Mouse (Mus musculus) embryonic stem cell, embryonic (primary cell): Measurements from ENCODE around the gene Cpeb3.

Experiments used
- CTCF ChIA-PET, 4 experiments: fragments of 300-600 bp in 2 of 4; fragments of 350-600 bp in 2 of 4; sonication (Branson Sonifier 250); formaldehyde crosslinking; loops; one replicate each; lab custom pipeline; 2022; ENCODE audit warnings: inconsistent platforms in 2 of 4; lab: Charles Lee
- POLR2A ChIA-PET, 4 experiments: fragments of 300-600 bp in 2 of 4; fragments of 350-600 bp in 2 of 4; sonication (Branson Sonifier 250); formaldehyde crosslinking; loops; one replicate each; lab custom pipeline; 2022; ENCODE audit warnings: antibody characterized with exemption in 4 of 4, inconsistent platforms in 1 of 4; lab: Charles Lee

Cpeb3 gene

DNA sequence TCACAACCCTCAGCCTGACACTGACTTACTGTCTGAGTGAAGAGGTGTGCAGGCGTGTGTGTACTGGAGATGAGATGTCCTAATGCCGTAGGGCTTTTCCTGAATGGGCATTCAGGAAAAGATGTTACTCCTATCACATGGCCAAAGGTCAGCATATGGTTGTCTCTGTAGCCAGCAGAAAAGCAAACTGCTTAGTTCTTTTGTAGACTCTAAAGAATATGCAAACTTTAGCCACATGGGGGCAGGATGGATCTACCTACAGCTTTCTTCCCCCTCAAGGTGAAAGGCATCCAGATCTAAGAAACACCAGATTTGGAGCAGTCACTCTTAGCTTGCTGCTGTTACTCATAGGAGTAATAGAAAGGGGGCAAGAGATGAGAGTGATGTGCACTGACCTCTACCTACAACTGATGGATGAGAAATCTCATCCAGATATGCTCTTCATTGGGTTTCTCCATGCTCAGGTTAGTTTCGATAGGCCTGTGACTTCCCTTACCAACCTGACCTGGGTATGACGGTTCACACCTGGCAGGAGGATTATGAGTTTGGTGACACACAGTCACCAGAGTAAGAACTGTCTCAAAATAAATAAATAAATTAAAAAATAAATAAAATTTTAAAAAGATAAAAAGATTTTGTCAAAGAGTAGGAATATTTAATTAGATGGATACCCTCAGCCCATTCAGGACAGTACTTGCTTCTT lies 157.6 kb downstream of the Cpeb3 start:
- ChIA-PET POLR2A (interaction anchor here in 3 of 4 experiments (0.6 to 1.5 kb wide), 4 partner anchors 9 to 213 kb away, joined by 3 to 4 read pairs (median 4); no protein-coding TSS in a partner anchor), CTCF (interaction anchor here in 3 of 4 experiments (0.6 to 2.0 kb wide), 10 partner anchors 9 to 492 kb away, joined by 3 to 8 read pairs (median 4); partner anchors contain the start of gene Cpeb3 (in 1 of the 3))

DNA sequence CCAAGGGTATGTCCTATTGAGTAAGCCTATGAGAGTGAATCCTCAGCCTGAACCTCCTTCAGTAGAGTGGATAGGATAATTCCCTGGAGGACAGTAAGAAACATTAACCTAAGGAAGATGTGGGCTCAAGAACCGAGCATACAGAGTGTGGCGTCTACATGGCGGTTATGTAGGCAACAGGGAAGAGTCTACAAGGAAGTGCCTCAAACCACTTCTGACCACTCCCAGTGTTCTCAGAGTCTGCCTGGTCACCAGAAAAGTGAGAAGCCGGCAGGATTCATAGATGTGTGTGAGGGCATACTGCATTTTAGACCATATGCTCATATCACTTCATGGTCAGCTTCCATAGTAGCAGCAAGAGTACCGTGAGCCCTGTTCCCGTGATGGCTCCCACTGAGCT lies 159.9 kb downstream of the Cpeb3 start:
- CTCF ChIA-PET, result no interaction called here
- POLR2A ChIA-PET, result no interaction called here

DNA sequence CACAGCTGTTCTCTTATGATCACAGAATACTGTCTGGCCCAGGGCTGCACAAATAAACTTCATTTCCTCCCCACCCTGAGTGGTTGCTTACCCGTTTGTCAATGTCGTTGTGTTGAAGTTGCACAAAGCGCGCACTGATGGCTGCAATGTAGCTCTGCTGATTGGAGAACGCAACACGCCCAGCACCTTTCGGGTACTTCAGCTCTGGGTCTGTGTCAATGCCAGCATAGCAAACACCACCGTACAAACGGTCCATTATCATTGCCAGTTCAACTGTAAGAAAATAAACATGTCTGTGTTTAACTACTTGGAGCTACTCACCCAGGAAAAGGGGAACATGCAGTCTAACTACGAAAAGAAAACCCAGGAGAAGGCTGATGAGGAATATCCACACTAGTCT lies 164.0 kb downstream of the Cpeb3 start:
- POLR2A ChIA-PET, result no interaction called here
- CTCF ChIA-PET, result no interaction called here

DNA sequence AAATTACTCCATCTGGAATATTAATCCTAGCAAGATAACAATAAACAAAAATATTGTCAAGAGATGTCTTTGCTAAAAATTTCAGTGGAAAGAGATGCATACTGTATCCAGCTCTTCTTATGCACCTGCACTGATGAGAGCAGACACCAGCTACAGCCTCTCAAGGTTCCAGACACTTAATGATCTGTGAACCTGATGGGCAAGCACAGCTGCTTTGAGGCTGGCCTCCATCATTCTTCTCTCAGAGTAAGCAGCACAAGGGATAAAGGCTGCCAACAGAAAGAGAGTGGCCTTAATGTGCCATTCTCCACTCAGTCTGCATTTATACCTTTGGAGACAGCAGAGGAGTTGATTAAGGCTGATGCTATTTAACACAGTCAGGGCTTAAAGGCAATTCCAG lies 167.5 kb downstream of the Cpeb3 start:
- CTCF ChIA-PET, result no interaction called here
- POLR2A ChIA-PET, result no interaction called here

DNA sequence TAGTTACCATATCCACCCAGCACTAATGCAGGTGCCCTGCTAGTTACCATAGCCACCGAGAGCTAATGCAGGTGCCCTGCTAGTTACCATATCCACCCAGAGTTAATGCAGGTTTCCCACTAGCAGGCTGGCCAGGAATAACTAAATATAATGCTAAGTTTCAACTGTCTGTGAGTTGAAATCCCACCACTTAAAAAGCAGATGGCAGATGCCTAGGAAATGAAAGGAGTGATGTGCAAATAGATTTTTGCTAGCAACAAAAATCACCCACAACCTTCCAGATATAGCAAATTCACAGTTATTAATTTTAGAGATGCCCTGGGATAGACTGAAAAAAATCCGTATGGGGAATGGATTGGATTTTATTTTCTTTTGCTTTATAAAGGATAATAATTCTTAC lies 176.0 kb downstream of the Cpeb3 start:
- ChIA-PET POLR2A (no interaction called here), CTCF (interaction anchor here in 1 of 4 experiments (0.7 kb wide), 1 partner anchor 12 kb away, joined by 3 read pairs; no protein-coding TSS in a partner anchor)

DNA sequence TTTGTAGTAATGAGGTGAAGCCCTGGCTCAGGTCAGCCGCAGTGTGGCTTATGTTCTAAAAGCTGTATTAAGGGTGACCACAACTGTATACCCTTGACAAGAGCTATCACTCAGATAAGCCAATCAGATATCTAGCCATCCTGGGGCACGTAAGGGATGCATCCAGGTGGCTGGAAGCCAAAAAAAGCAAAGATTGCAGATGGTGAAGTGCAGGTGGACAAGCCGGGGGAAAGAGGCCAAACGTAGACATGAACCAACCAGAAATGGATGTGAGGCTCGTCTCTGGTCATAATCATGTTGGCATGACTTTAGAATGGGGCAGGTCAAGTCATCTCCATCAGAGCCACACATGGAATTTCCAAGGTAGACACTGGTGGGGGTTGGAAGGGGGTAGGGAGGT lies 177.0 kb downstream of the Cpeb3 start:
- ChIA-PET CTCF (no interaction called here), POLR2A (no interaction called here)

DNA sequence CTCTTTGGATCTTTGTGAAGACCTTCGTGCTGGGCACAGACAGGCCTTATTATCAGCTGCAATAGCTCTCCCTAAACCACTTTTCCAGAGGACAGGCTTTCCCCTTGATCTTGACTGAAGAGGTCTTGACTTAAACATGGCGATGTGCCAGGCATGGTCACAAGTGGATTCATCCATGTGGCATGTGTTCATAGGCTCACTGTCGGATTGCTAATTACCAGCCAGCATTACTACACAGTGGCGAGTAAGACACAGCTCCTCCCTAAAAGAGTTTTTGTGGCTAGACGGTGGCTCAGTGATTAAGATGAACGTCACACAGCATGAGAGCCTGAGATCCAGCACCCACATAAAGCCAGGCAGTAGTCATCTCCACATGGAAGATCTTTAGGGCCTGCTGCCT lies 178.6 kb downstream of the Cpeb3 start:
- POLR2A ChIA-PET, result interaction anchor here in 1 of 4 experiments (0.8 kb wide), 1 partner anchor 27 kb away, joined by 3 read pairs; no protein-coding TSS in a partner anchor
- CTCF ChIA-PET, result no interaction called here

DNA sequence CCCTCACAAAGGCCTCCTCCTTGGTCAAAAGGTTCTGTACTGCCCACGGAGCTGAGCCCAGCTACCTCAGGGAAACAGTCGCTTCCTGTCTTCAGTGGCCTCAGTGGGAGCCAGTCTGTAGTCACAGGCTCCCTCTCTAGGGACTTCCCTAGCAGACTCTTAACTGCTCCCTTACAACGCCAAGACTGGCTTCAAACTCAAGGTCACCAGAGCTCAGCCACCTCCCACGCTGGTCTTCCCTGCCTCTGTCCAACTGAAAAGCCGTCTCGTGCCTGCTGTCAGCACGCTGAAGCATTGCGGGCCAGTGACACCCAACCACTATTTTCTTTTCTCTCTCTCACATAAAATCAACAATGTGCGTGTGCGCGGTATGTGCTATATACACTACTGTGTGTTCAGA lies 182.0 kb downstream of the Cpeb3 start:
- ChIA-PET CTCF (no interaction called here), POLR2A (interaction anchor here in 3 of 4 experiments (0.5 to 1.5 kb wide), 3 partner anchors 40 to 805 kb away, joined by 3 to 4 read pairs (median 4); partner anchors contain the start of gene Btaf1 (in 1 of the 3))

DNA sequence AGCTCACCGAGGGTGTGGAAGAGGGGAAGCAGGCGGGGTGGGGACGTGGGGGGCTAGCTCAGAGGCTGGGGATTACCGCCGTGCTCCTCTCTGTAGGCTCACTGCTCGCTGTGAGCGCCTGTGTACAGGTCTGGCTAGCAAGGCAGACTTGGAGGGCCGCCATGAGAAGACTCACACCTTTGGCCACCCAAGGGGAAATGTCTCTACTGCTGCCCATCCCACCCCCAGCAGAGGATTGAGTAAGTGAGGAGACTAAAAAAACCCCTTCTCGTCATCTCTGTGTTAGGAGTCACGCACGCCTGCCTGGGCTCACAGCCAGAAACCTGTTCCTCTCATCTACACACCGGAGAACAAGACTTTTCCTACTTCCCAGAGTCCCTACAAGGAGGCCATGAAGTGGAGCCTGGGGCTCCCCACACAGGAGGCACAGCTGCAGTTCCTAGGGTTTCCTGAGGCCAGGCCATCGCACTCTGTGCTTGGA lies 182.5 kb downstream of the Cpeb3 start:
- ChIA-PET POLR2A (interaction anchor here in 2 of 4 experiments (0.9 to 1.5 kb wide), 8 partner anchors 8 to 204 kb away, joined by 3 to 7 read pairs (median 4); partner anchors contain the start of gene Btaf1 (in 1 of the 2)), CTCF (no interaction called here)

DNA sequence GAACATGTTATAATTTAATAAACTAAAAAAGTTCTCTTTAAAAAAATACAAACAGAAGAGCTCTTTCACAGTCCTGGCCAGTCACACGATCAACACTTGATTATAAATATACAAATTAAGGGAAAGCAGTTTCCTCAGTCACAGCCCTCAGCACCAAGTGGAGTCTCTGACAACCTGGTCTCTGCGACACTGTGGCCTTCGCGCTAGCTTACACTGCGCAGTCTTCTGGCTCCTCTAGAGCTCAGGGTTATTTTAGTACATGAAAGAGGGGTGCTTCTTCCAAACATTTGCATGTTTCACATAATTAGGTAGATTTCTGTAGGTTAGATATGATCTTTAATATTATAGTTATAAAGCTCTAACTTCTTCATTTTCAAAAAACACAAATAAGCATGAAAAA lies 186.3 kb downstream of the Cpeb3 start:
- POLR2A ChIA-PET, result no interaction called here
- CTCF ChIA-PET, result interaction anchor here in 1 of 4 experiments (0.7 kb wide), 1 partner anchor 508 kb away, joined by 3 read pairs; no protein-coding TSS in a partner anchor

DNA sequence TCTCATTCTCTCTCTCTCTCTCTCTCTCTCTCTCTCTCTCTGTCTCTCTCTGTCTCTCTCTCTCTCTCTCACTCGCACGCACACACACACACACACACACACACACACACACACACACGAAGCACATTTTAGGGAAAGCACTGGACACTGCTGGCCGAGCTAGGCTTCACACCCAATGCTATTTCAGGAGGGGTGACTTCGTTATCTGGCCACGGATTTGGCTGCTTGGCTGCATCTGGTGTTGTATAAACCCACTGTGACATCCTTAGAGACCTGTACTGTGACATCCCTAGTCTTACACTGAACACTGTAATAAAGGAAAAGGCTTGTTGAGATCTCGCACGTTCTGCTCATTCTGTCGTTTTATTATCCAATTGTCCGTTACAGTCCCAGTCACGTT lies 187.4 kb downstream of the Cpeb3 start:
- ChIA-PET POLR2A (interaction anchor here in 3 of 4 experiments (0.6 to 1.6 kb wide), 6 partner anchors 22 to 594 kb away, joined by 3 to 6 read pairs (median 4); no protein-coding TSS in a partner anchor), CTCF (interaction anchor here in 2 of 4 experiments (0.7 to 1.1 kb wide), 3 partner anchors 12 to 342 kb away, joined by 3 to 14 read pairs (median 3); no protein-coding TSS in a partner anchor)

DNA sequence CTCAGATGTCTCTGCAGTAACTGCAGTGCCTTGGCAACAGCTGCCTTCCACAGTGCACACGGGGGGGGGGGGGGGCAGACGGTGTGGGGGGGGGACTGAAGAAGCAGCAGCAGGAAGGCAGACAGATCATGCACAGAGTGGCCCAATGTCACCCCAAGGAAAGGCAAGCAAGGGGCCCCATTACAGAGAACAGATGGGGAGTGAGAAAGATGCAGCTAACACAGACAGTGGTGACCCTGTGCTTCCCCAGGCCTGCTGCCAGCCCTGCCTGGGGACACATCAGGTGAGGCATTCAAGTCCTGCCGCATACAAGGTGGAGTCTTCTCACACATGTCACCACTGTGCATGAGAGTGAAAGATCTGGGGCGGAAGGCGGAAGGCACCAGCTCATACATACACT lies 187.9 kb downstream of the Cpeb3 start:
- ChIA-PET CTCF (interaction anchor here in 2 of 4 experiments (0.7 to 1.1 kb wide), 3 partner anchors 12 to 342 kb away, joined by 3 to 14 read pairs (median 3); no protein-coding TSS in a partner anchor), POLR2A (interaction anchor here in 3 of 4 experiments (0.6 to 1.6 kb wide), 7 partner anchors 22 to 593 kb away, joined by 3 to 6 read pairs (median 3); partner anchors contain the start of gene March5 (in 1 of the 3))

DNA sequence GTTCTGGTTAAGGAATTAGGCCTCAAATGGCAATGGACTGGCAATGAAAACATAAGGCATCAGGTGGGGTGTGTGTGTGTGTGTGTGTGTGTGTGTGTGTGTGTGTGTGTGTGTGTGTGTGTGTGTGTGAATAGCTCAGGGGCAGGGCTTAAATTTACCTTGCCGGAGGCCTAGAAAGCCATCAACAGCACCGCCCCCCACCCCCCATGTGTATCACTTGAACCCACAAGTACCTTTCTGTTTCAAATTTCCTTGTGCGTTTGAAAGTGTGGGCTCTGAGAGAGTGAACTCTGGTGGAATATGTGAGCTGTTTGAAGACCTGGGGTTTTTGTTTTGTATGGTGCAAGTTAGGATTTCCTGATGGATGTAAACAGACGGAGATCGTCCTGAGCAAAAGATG lies 189.5 kb downstream of the Cpeb3 start:
- ChIA-PET CTCF (interaction anchor here in 2 of 4 experiments (0.6 to 1.2 kb wide), 3 partner anchors 77 to 109 kb away, joined by 3 to 14 read pairs (median 5); no protein-coding TSS in a partner anchor), POLR2A (interaction anchor here in 3 of 4 experiments (0.6 to 1.4 kb wide), 18 partner anchors 8 to 1181 kb away, joined by 3 to 9 read pairs (median 3); no protein-coding TSS in a partner anchor)

DNA sequence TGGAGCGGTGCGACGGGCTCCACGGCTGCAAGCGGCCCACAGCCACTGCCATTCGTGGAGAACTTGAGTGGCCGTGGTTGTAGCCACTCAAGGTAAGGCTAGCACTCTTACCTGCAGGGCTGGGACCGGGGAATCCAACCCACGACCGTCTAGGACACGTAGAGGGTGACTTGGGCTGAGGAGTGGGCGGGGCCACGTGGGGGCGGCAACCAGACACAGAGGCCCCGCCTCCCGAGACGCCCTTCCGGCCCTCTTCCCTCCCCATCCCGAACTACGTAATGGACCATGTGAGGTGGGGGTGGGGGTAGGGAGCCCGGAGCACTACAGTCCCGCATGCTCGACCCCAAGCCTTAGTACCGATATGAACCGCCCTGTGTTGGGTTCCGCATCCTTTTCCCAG lies 190.0 kb downstream of the Cpeb3 start:
- ChIA-PET CTCF (interaction anchor here in 2 of 4 experiments (0.7 to 1.2 kb wide), 2 partner anchors 87 to 109 kb away, joined by 3 to 5 read pairs; no protein-coding TSS in a partner anchor), POLR2A (interaction anchor here in 2 of 4 experiments (0.8 to 1.4 kb wide), 5 partner anchors 29 to 203 kb away, joined by 3 read pairs; no protein-coding TSS in a partner anchor)

DNA sequence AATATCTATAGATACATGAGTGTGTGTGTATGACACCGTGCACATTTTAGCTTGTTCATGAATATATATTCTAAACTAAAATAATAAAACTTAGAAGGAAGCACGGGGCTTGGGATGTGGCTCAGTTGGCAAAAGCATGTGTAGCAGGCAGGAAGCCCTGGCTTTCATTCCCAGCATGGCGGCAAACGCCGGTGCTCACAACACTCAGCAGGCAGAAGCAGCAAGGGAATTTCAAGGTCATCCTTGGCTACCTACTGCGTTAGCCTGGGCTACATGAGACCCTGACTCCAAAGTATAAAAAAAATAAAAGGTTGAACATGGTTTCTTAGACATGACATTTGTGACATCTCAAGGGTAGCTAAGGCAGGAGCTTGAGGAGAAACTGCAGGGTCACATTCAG lies 191.5 kb downstream of the Cpeb3 start:
- ChIA-PET POLR2A (interaction anchor here in 2 of 4 experiments (0.9 to 1.7 kb wide), 7 partner anchors 14 to 247 kb away, joined by 3 to 9 read pairs (median 3); partner anchors contain the start of genes Fgfbp3 (in 1 of the 2) and March5 (in 1 of the 2)), CTCF (interaction anchor here in 2 of 4 experiments (0.6 to 1.1 kb wide), 2 partner anchors 16 to 94 kb away, joined by 3 read pairs; no protein-coding TSS in a partner anchor)

DNA sequence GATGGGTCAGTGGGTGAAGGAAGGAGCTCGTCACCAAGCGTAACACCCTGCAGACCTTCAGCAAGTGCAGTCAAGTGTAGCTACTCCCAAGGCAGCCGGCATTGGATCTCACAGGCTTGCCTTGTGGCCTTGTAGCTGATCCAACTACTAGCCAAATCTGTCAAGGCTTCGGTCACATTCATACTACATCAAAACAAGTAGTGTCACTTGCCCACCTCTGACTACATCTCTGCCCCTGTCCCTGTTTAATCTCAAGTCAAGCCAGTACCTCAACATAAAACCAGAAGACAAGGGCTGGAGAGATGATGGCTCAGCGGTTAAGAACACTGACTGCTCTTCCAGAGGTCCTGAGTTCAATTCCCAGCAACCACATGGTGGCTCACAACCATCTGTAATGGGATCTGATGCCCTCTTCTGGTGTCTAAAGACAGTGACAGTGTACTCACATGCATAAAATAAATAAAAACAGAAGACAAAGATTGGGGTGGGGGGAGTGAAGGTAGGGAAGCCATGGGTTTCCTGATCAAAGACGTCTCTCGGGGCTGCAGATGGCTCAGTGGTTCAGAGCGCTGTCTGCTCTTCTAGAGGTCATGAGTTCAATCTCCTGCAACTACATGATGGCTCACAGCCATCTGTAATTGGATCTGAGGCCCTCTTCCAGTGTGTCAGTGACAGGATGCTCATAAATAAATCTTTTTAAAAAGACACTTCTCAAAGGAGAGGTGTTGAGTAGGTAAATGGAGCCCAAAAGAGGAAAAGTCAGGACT lies 194.0 kb downstream of the Cpeb3 start:
- ChIA-PET POLR2A (interaction anchor here (0.5 to 1.4 kb wide), 8 partner anchors 10 to 298 kb away, joined by 3 to 5 read pairs (median 3); partner anchors contain the start of gene Ppp1r3c (in 1 of the 4)), CTCF (interaction anchor here in 1 of 4 experiments (0.6 kb wide), 1 partner anchor 683 kb away, joined by 5 read pairs; the partner anchor contains the start of gene Cyp26a1)

DNA sequence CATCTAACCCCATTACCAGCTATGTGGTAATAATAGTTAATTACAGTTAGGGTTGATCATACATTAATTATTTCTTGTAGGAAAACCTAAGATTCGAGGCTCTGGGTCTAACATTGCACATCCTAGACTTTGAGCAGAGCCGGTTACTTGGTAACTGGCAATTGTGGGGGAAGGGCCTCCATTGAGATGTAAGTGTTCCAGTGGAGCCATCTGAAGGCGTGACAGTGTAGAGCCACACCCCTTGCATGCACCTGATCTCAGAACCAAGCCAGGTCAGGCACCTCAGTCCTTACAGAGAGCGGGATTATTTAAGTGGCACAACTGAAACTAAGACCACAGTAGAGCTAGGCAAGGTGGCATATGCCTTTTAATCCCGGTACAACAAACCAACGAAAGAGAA lies 194.9 kb downstream of the Cpeb3 start:
- POLR2A ChIA-PET, result interaction anchor here in 2 of 4 experiments (1.0 to 1.4 kb wide), 6 partner anchors 9 to 299 kb away, joined by 3 to 4 read pairs (median 3); partner anchors contain the start of gene Ppp1r3c (in 1 of the 2)
- CTCF ChIA-PET, result interaction anchor here in 1 of 4 experiments (0.6 kb wide), 1 partner anchor 684 kb away, joined by 5 read pairs; the partner anchor contains the start of gene Cyp26a1

DNA sequence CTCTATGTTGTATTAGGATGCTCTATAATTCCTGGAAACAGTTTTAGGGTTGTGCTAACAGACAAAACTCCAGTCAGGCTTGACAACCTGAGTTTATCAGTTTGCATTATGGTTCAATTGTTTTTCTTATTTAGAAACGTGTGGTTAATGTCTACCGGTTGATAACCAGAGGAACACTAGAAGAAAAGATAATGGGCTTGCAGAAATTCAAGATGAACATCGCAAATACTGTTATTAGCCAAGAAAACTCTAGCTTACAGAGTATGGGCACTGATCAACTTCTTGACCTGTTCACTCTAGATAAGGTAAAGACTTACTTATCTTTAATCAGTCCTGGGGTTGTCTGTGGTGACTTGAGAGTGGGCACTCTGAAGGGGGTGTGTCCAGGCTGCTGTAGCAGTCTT lies 198.5 kb downstream of the Cpeb3 start:
- ChIA-PET POLR2A (interaction anchor here in 1 of 4 experiments (2.2 kb wide), 1 partner anchor 10 kb away, joined by 7 read pairs; no protein-coding TSS in a partner anchor), CTCF (no interaction called here)
